Mouse (Mus musculus): ENCODE data around the gene 2510002D24Rik.
"Not testable (repeated sequence)": the region's sequence is repeated elsewhere in the genome, so short reads cannot be mapped to it uniquely, and the experiment has no call there.

Gene 2510002D24Rik

GRCm38 (mm10) chr16:18858551-18858950 is 22.2 kb downstream of the 2510002D24Rik start:
- peak; percentile 47 for DNase-seq

GRCm38 (mm10) chr16:18860186-18860585 is 23.8 kb downstream of the 2510002D24Rik start:
- no peak for DNase-seq

GRCm38 (mm10) chr16:18870495-18870894 is 34.1 kb downstream of the 2510002D24Rik start:
- not testable (repeated sequence) for DNase-seq

- no peak for DNase-seq
Observed at GRCm38 (mm10) chr16:18876091-18876441, 39.7 kb downstream of the 2510002D24Rik start.

GRCm38 (mm10) chr16:18876442-18877308 is 40.3 kb downstream of the 2510002D24Rik start, which contains the start of the genes Mrpl40 and Hira:
Mrpl40 (minus strand) TSS chr16:18876862.
Hira (plus strand) TSS chr16:18877037.
- DNase-seq, result peak; percentile 95

GRCm38 (mm10) chr16:18877386-18878090 is 41.2 kb downstream of the 2510002D24Rik start:
- peak; percentile 76 for DNase-seq

- no peak for DNase-seq
Observed at GRCm38 (mm10) chr16:18878091-18878720, 41.8 kb downstream of the 2510002D24Rik start.

GRCm38 (mm10) chr16:18884044-18884443 is 47.7 kb downstream of the 2510002D24Rik start:
- no peak for DNase-seq
